Mouse (Mus musculus) heart, postnatal 36 days (tissue): ENCODE data around the gene Gm38100. TPM values are rescaled to one million over a fixed set of nuclear protein-coding genes. Genes with fewer than 3 reads are reported as not detected.

Source experiments
- DNase-seq, 2 experiments: peaks; one replicate each; pipeline ENCODE4 v3.0.0; 2021 to 2022
- intact Hi-C: fragments of 180-260 bp; cut with DNase I; formaldehyde crosslinking; loops from one replicate; pipeline ENCODE4 v1.15.1; 2025
- total RNA-seq, 2 experiments: library from RNA; stranded (reverse); gene quantifications; 2 replicates each; pipeline ENCODE4 v1.2.3; 2021

Gm38100 gene
- total RNA-seq, 2 experiments from 2014 or later = not detected

DNA sequence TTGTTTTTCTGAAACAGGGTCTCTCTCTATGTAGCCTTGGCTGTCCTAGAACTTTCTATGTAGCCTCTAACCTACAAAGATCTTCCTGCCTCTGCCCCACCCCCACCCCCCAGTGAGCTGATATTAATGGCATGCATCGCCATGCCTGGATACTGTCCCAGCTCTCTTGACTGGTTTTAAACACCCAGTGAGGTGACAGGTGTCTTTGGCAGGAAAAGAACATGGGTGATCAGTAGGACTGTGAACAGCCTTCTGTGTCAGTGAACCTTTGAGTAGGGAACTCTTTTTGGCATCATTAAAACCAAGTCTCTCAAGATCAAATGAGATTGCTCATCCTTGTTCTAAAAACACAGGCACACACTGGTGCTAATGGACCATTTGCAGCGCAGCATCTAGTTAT, 41.7 kb downstream of the Gm38100 start:
- intact Hi-C loops = no loop called here
- no peak for DNase-seq

- DNase-seq = no peak
These were observed 47.0 kb downstream of the Gm38100 start for GRCm38 (mm10) chr1:175967004-175967745.

DNA sequence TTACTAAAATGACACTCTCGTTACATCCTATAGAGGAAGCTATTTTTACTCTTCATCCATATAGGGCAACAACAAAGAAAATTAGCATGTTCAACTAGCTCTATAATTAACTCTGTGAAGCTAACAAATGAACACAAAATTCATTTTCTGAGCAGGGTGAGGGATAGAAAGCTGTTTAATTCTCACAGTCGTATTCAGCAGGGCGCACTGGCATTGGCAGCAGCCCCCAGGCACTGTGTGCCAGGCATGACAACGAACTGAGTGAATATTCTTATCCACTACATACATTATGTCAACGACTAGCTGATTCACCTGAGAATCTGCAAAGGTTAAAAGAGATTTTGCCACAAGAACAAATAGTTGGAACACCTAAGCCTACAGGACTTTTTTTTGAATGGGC, 50.6 kb downstream of the Gm38100 start:
- no peak for DNase-seq
- intact Hi-C loops = no loop called here

More at GRCm38 (mm10) chr1:175967004-175967745, 47.0 kb downstream of the Gm38100 start:
- intact Hi-C loops = no loop called here

Other genes with a start within 250 kb of the Gm38100 start
- 1 to 10 TPM; 7.2 to 9.9 TPM for gene Opn3, start 227.6 kb upstream of the Gm38100 start, total RNA-seq
- 10 to 100 TPM; 10.1 to 10.6 TPM for gene Chml, start 227.4 kb upstream of the Gm38100 start, total RNA-seq
- not detected for gene Wdr64, start 221.7 kb upstream of the Gm38100 start, total RNA-seq
- gene Exo1, start 39.7 kb upstream of the Gm38100 start, total RNA-seq = under 1 TPM; 0.11 to 0.53 TPM
- gene Rbm8a2, start 58.8 kb downstream of the Gm38100 start, total RNA-seq = not detected